Mouse (Mus musculus) neural tube, embryonic 14.5 days (tissue): Measurements from ENCODE around the gene Dcaf6. TPM values are rescaled to one million over a fixed set of nuclear protein-coding genes. Genes with fewer than 3 reads are reported as not detected.

Experiments
- ATAC-seq: fragments of 200-750 bp; cut with Nextera tagmentation; 2 replicates; pipeline ENCODE4 v1.8.0; 2017; ENCODE audit warnings: low read depth, mild to moderate bottlenecking, moderate TSS enrichment, moderate library complexity
- H3K27ac ChIP-seq: fragments of 300-500 bp; sonication (generic); 2 replicates; pipeline ENCODE4 v1.5.1; 2014; ENCODE audit warnings: low read depth, mild to moderate bottlenecking, control low read depth, low read length, moderate library complexity, mixed read lengths
- H3K27me3 ChIP-seq: fragments of 300-500 bp; sonication (generic); 2 replicates; pipeline ENCODE4 v1.6.1; 2014; ENCODE audit warnings: low read length; ENCODE audit not compliant: control insufficient read depth, insufficient read depth
- H3K36me3 ChIP-seq: fragments of 300-500 bp; sonication (generic); 2 replicates; pipeline ENCODE4 v1.6.1; 2014; ENCODE audit warnings: low read length, mixed read lengths; ENCODE audit not compliant: control insufficient read depth, insufficient read depth
- H3K4me1 ChIP-seq: fragments of 300-500 bp; sonication (generic); 2 replicates; pipeline ENCODE4 v1.6.1; 2014; ENCODE audit warnings: low read length; ENCODE audit not compliant: control insufficient read depth, insufficient read depth
- H3K4me2 ChIP-seq: fragments of 300-500 bp; sonication (generic); 2 replicates; pipeline ENCODE4 v1.6.1; 2014; ENCODE audit warnings: mild to moderate bottlenecking, low read depth, low read length, control low read depth
- H3K4me3 ChIP-seq: fragments of 300-500 bp; sonication (generic); 2 replicates; pipeline ENCODE4 v1.5.1; 2014; ENCODE audit warnings: low read depth, low read length, control low read depth, mixed read lengths
- H3K9ac ChIP-seq: fragments of 300-500 bp; sonication (generic); replicated peaks from 2 replicates; pipeline ENCODE4 v1.6.1; 2014; ENCODE audit warnings: low read depth, mild to moderate bottlenecking, control low read depth, low read length, mixed read lengths
- H3K9me3 ChIP-seq: fragments of 300-500 bp; sonication (generic); 2 replicates; pipeline ENCODE4 v1.6.1; 2016; ENCODE audit warnings: low read length; ENCODE audit not compliant: control insufficient read depth
- WGBS: fragments of 180-500 bp; shearing (Covaris S2); extraction: QIAGEN DNeasy Blood & Tissue Kit; methylation state at CpG from one replicate; pipeline ENCODE4 v1.1.7; 2014; 5-methylcytosine and 5-hydroxymethylcytosine counted together
- polyA plus RNA-seq: library from polyadenylated mRNA; unstranded; fragments of >200 nt; fragmentation: Nextera tagmentation; extraction: Ambion mirVana; gene quantifications from 2 replicates; pipeline ENCODE4 v1.2.1, GENCODE M21; 2014

Dcaf6 gene
- polyA plus RNA-seq, 1 experiment from 2014 or later, result 19.3 TPM

GRCm38 (mm10) chr1:165388716-165389115 is 71.6 kb downstream of the Dcaf6 start:
- no peak for ATAC-seq
- no peaks in the 10 kb centered on the region for H3K4me1 ChIP-seq
- no peaks in the 10 kb centered on the region for H3K9me3 ChIP-seq
- H3K27me3 ChIP-seq, result no peaks in the 10 kb centered on the region
- no peak overlapping the region for H3K4me2 ChIP-seq
- no peak overlapping the region for H3K9ac ChIP-seq
- H3K27ac ChIP-seq, result no peak overlapping the region
- 85% methylated on average over 5 of the region's 5 CpGs for WGBS
- no peaks in the 10 kb centered on the region for H3K36me3 ChIP-seq
- H3K4me3 ChIP-seq, result no peak overlapping the region

- 83% methylated on average over 9 of the region's 9 CpGs for WGBS
- Histone ChIP-seq H3K27me3 (no peaks in the 10 kb centered on the region), H3K27ac (no peak overlapping the region), H3K4me2 (no peak overlapping the region), H3K4me1 (no peaks in the 10 kb centered on the region), H3K36me3 (no peaks in the 10 kb centered on the region), H3K4me3 (no peak overlapping the region), H3K9ac (no peak overlapping the region), H3K9me3 (no peaks in the 10 kb centered on the region)
- ATAC-seq, result no peak
These were observed 73.8 kb downstream of the Dcaf6 start for GRCm38 (mm10) chr1:165386525-165386923.

GRCm38 (mm10) chr1:165385810-165386524 is 74.3 kb downstream of the Dcaf6 start:
- Histone ChIP-seq H3K4me3 (no peak overlapping the region), H3K27ac (no peak overlapping the region), H3K9me3 (no peaks in the 10 kb centered on the region), H3K27me3 (no peaks in the 10 kb centered on the region), H3K4me1 (no peaks in the 10 kb centered on the region), H3K36me3 (no peaks in the 10 kb centered on the region), H3K9ac (no peak overlapping the region), H3K4me2 (no peak overlapping the region)
- no peak for ATAC-seq
- 93% methylated on average over 14 of the region's 14 CpGs for WGBS

DNA sequence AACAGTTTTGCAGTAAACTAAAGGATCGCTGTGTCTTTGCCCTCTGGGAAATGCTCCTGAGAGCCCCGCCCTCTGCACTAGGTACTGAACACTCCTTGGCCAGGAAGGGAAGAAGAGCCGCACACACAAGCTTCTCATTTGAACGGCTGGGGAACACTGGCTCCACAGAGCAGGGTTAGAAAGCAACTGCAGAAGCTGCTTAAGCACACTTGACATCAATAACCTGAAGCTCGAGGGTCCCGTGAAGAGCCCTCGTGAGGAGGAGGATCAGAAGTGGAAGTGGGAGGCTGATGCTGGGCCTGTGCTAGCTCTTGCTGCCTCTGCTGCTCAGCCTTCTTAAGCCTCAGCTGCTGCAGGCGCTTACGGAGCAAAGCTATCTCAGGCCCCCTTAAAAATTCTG is 86.4 kb downstream of the Dcaf6 start:
- Histone ChIP-seq H3K4me1 (no peaks in the 10 kb centered on the region), H3K27ac (no peak overlapping the region), H3K27me3 (no peaks in the 10 kb centered on the region), H3K9ac (no peak overlapping the region), H3K9me3 (no peaks in the 10 kb centered on the region), H3K4me2 (no peak overlapping the region), H3K36me3 (no peaks in the 10 kb centered on the region), H3K4me3 (no peak overlapping the region)
- 77% methylated on average over 9 of the region's 9 CpGs for WGBS
- no peak for ATAC-seq

DNA sequence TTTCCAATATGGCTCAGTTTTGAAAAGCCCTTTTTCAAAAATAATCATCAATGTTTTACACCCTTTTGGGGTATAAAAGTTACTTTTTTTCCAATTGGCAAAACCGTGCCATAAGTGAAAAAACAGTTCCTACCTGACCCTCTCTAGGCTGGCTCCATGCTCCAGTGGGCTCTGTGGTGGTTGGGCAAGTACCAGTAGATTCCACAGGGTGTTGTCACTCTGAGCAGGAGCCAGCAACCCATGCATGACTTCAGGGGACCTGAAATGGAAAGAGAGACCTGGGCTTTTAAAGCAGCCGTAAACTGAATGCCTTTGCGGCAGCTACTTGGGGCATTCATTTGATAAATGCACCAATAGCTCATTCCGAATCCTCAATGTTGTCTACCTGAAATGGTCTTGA is 89.3 kb downstream of the Dcaf6 start:
- ATAC-seq, result no peak
- H3K27ac ChIP-seq, result no peak overlapping the region
- no peaks in the 10 kb centered on the region for H3K27me3 ChIP-seq
- no peak overlapping the region for H3K9ac ChIP-seq
- no peaks in the 10 kb centered on the region for H3K36me3 ChIP-seq
- H3K9me3 ChIP-seq, result no peaks in the 10 kb centered on the region
- no peaks in the 10 kb centered on the region for H3K4me1 ChIP-seq
- no peak overlapping the region for H3K4me3 ChIP-seq
- 85% methylated on average over 4 of the region's 4 CpGs for WGBS
- no peak overlapping the region for H3K4me2 ChIP-seq

- Histone ChIP-seq H3K9ac (no peak overlapping the region), H3K4me2 (no peak overlapping the region), H3K4me1 (no peaks in the 10 kb centered on the region), H3K9me3 (no peaks in the 10 kb centered on the region), H3K36me3 (no peaks in the 10 kb centered on the region), H3K4me3 (no peak overlapping the region), H3K27ac (no peak overlapping the region), H3K27me3 (no peaks in the 10 kb centered on the region)
- no peak for ATAC-seq
- over 99% methylated on average over 3 of the region's 3 CpGs for WGBS
These were observed 95.2 kb downstream of the Dcaf6 start for GRCm38 (mm10) chr1:165365057-165365456.

GRCm38 (mm10) chr1:165363271-165363670 is 97.0 kb downstream of the Dcaf6 start:
- 87% methylated on average over 2 of the region's 2 CpGs for WGBS
- no peaks in the 10 kb centered on the region for H3K27me3 ChIP-seq
- no peak overlapping the region for H3K27ac ChIP-seq
- ATAC-seq, result no peak
- no peaks in the 10 kb centered on the region for H3K4me1 ChIP-seq
- no peak overlapping the region for H3K4me3 ChIP-seq
- H3K36me3 ChIP-seq, result no peaks in the 10 kb centered on the region
- H3K9me3 ChIP-seq, result no peaks in the 10 kb centered on the region
- no peak overlapping the region for H3K4me2 ChIP-seq
- no peak overlapping the region for H3K9ac ChIP-seq

DNA sequence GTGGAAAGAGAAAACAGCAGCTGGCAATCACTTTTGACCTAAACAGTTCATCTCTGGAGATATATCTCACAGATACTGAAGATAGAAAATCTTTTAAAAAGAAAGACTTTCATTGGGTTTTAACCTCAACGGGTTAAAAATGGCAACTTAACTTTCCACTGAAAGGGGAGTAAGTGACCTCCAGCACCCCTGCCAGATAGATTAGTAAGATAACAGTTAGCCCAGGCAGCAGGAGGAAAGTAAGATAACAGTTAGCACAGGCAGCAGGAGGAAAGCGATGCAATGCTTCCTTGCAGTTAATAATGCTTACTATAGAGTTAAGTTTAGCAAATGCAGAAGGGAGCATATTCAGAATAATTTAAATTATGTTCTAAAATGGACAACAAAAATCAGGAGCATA is 103.9 kb downstream of the Dcaf6 start:
- no peak for ATAC-seq
- WGBS, result 71% methylated on average over 2 of the region's 2 CpGs

DNA sequence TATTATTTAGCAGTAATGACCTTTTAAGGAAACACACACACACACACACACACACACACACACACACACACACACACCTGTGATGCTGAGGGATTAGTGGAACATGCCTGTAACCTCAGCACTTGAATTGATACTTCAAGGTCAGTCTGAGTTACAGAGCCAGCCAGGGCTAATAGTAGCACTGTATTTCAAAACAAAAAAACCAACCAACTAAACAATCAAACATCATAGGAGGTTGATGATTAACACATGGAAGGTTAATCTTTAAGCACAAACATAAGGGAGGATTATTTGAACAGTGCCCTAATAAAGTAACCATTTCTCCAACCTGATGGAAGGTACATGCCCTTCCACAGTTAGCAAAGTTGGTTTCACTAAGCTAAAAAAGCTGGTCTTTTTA is 111.6 kb downstream of the Dcaf6 start:
- no peaks in the 10 kb centered on the region for H3K9me3 ChIP-seq
- no peak overlapping the region for H3K9ac ChIP-seq
- no peak overlapping the region for H3K27ac ChIP-seq
- H3K4me3 ChIP-seq, result no peak overlapping the region
- no peak for ATAC-seq
- no peaks in the 10 kb centered on the region for H3K27me3 ChIP-seq
- no peaks in the 10 kb centered on the region for H3K36me3 ChIP-seq
- no peaks in the 10 kb centered on the region for H3K4me1 ChIP-seq
- H3K4me2 ChIP-seq, result no peak overlapping the region

More for the DNA sequence above, 103.9 kb downstream of the Dcaf6 start:
- Histone ChIP-seq H3K9me3 (no peaks in the 10 kb centered on the region), H3K36me3 (no peaks in the 10 kb centered on the region), H3K9ac (no peak overlapping the region), H3K27me3 (no peaks in the 10 kb centered on the region), H3K4me2 (no peak overlapping the region), H3K4me3 (no peak overlapping the region), H3K27ac (no peak overlapping the region), H3K4me1 (no peaks in the 10 kb centered on the region)
